Mouse (Mus musculus) hindbrain, embryonic 10.5 days (tissue): ENCODE measurements at regions not wholly inside any gene's neighbourhood (a gene's known extent, or its start where the extent isn't known, plus 50 kb on each side); places are given as distances from the start of the nearest gene placed in this dataset.

Experiments
- DNase-seq: peaks from one replicate; pipeline ENCODE4 v3.0.0-alpha.2; 2017; ENCODE audit warnings: low spot score
- H3K27ac ChIP-seq: fragments of 300-500 bp; sonication (generic); 2 replicates; pipeline ENCODE4 v1.5.1; 2016; ENCODE audit warnings: mild to moderate bottlenecking, moderate library complexity
- H3K27me3 ChIP-seq: fragments of 300-500 bp; sonication (generic); 2 replicates; pipeline ENCODE4 v1.6.1; 2016; ENCODE audit warnings: mild to moderate bottlenecking; ENCODE audit not compliant: poor library complexity, insufficient read depth, severe bottlenecking
- H3K36me3 ChIP-seq: fragments of 300-500 bp; sonication (generic); 2 replicates; pipeline ENCODE4 v1.6.1; 2016; ENCODE audit warnings: mild to moderate bottlenecking, moderate library complexity
- H3K4me1 ChIP-seq: fragments of 300-500 bp; sonication (generic); replicated peaks from 2 replicates; pipeline ENCODE4 v1.6.1; 2016; ENCODE audit warnings: mild to moderate bottlenecking
- H3K4me3 ChIP-seq: fragments of 300-500 bp; sonication (generic); 2 replicates; pipeline ENCODE4 v1.5.1; 2016; ENCODE audit warnings: mild to moderate bottlenecking, moderate library complexity
- H3K9me3 ChIP-seq: fragments of 300-500 bp; sonication (generic); 2 replicates; pipeline ENCODE4 v1.6.1; 2016; ENCODE audit warnings: mild to moderate bottlenecking, moderate library complexity
- WGBS: fragments of 180-500 bp; shearing (Covaris S2); methylation state at CpG from one replicate; pipeline ENCODE4 v1.1.7; 2016; 5-methylcytosine and 5-hydroxymethylcytosine counted together
- microRNA counts: library from miRNA; unstranded; fragments of <30 nt; microRNA quantifications from one replicate; lab custom pipeline; 2017

- Histone ChIP-seq H3K9me3 (no peaks in the 10 kb centered on the region), H3K4me3 (no peak overlapping the region), H3K4me1 (no peaks in the 10 kb centered on the region), H3K36me3 (no peaks in the 10 kb centered on the region), H3K27ac (no peak overlapping the region), H3K27me3 (no peaks in the 10 kb centered on the region)
- DNase-seq, result no peak
- 49% methylated on average over 4 of the region's 4 CpGs for WGBS
Measured at GRCm38 (mm10) chr12:110221184-110221583, 57.7 kb upstream of the Dio3 start.

- no peak overlapping the region for H3K4me3 ChIP-seq
- WGBS, result 58% methylated on average over 3 of the region's 3 CpGs
Measured at GRCm38 (mm10) chr12:110221679-110222078, 57.2 kb upstream of the Dio3 start.

GRCm38 (mm10) chr12:110224250-110224649 lies 54.6 kb upstream of the Dio3 start:
- H3K27ac ChIP-seq, result no peak overlapping the region
- 90% methylated on average over 7 of the region's 7 CpGs for WGBS
- no peak overlapping the region for H3K4me3 ChIP-seq
- no peak for DNase-seq
- no peaks in the 10 kb centered on the region for H3K4me1 ChIP-seq
- H3K27me3 ChIP-seq, result no peaks in the 10 kb centered on the region; the same call in 1 of the 2 replicates
- H3K36me3 ChIP-seq, result no peaks in the 10 kb centered on the region
- H3K9me3 ChIP-seq, result no peaks in the 10 kb centered on the region

More at GRCm38 (mm10) chr12:110221679-110222078, 57.2 kb upstream of the Dio3 start:
- no peaks in the 10 kb centered on the region for H3K36me3 ChIP-seq
- no peaks in the 10 kb centered on the region for H3K9me3 ChIP-seq
- H3K27me3 ChIP-seq, result no peaks in the 10 kb centered on the region
- no peak overlapping the region for H3K27ac ChIP-seq
- no peak for DNase-seq
- no peaks in the 10 kb centered on the region for H3K4me1 ChIP-seq

GRCm38 (mm10) chr12:110228011-110228411 lies 50.9 kb upstream of the Dio3 start:
- H3K9me3 ChIP-seq, result no peaks in the 10 kb centered on the region
- no peaks in the 10 kb centered on the region for H3K36me3 ChIP-seq
- H3K4me3 ChIP-seq, result no peak overlapping the region
- peaks cover 12% of the 10 kb centered on the region for H3K27me3 ChIP-seq
- peaks cover 24% of the 10 kb centered on the region for H3K4me1 ChIP-seq
- no peak for DNase-seq
- 85% methylated on average over 12 of the region's 12 CpGs for WGBS
- no peak overlapping the region for H3K27ac ChIP-seq

MicroRNAs encoded in the stretch of these regions (microRNA counts, 519-probe panel; counts per million panel counts)
- microRNA mmu-miR-1193 (lab: Ali Mortazavi, UCI) (1,255 counts per million, percentile 77 among the panel's probes with 10 or more counts), microRNA mmu-miR-1197 (lab: Ali Mortazavi, UCI) (1,255 counts per million, percentile 77 among the panel's probes with 10 or more counts), microRNA mmu-miR-134 (lab: Ali Mortazavi, UCI) (2,301 counts per million, percentile 79 among the panel's probes with 10 or more counts), microRNA mmu-miR-154 (lab: Ali Mortazavi, UCI) (2,824 counts per million, percentile 81 among the panel's probes with 10 or more counts), microRNA mmu-miR-299 (lab: Ali Mortazavi, UCI) (1,255 counts per million, percentile 77 among the panel's probes with 10 or more counts), microRNA mmu-miR-300 (lab: Ali Mortazavi, UCI) (4,017 counts per million, percentile 89 among the panel's probes with 10 or more counts), microRNA mmu-miR-3072 (lab: Ali Mortazavi, UCI) (1,255 counts per million, percentile 77 among the panel's probes with 10 or more counts), microRNA mmu-miR-323-3p (lab: Ali Mortazavi, UCI) (2,824 counts per million, percentile 81 among the panel's probes with 10 or more counts), microRNA mmu-miR-323-5p (lab: Ali Mortazavi, UCI) (1,255 counts per million, percentile 77 among the panel's probes with 10 or more counts), microRNA mmu-miR-329 (lab: Ali Mortazavi, UCI) (4,676 counts per million, percentile 92 among the panel's probes with 10 or more counts), microRNA mmu-miR-369-3p (lab: Ali Mortazavi, UCI) (4,571 counts per million, percentile 92 among the panel's probes with 10 or more counts), microRNA mmu-miR-369-5p (lab: Ali Mortazavi, UCI) (1,255 counts per million, percentile 77 among the panel's probes with 10 or more counts), microRNA mmu-miR-376a (lab: Ali Mortazavi, UCI) (5,010 counts per million, percentile 94 among the panel's probes with 10 or more counts), microRNA mmu-miR-376b (lab: Ali Mortazavi, UCI) (4,686 counts per million, percentile 93 among the panel's probes with 10 or more counts), microRNA mmu-miR-376c (lab: Ali Mortazavi, UCI) (3,818 counts per million, percentile 87 among the panel's probes with 10 or more counts), microRNA mmu-miR-377 (lab: Ali Mortazavi, UCI) (1,255 counts per million, percentile 77 among the panel's probes with 10 or more counts), microRNA mmu-miR-379 (lab: Ali Mortazavi, UCI) (1,255 counts per million, percentile 77 among the panel's probes with 10 or more counts), microRNA mmu-miR-380-3p (lab: Ali Mortazavi, UCI) (1,255 counts per million, percentile 77 among the panel's probes with 10 or more counts), microRNA mmu-miR-380-5p (lab: Ali Mortazavi, UCI) (1,255 counts per million, percentile 77 among the panel's probes with 10 or more counts), microRNA mmu-miR-381 (lab: Ali Mortazavi, UCI) (2,605 counts per million, percentile 79 among the panel's probes with 10 or more counts), microRNA mmu-miR-382 (lab: Ali Mortazavi, UCI) (4,561 counts per million, percentile 92 among the panel's probes with 10 or more counts), microRNA mmu-miR-409-3p (lab: Ali Mortazavi, UCI) (1,255 counts per million, percentile 77 among the panel's probes with 10 or more counts), microRNA mmu-miR-409-5p (lab: Ali Mortazavi, UCI) (1,255 counts per million, percentile 77 among the panel's probes with 10 or more counts), microRNA mmu-miR-410 (lab: Ali Mortazavi, UCI) (3,891 counts per million, percentile 88 among the panel's probes with 10 or more counts), microRNA mmu-miR-411 (lab: Ali Mortazavi, UCI) (1,255 counts per million, percentile 77 among the panel's probes with 10 or more counts), microRNA mmu-miR-412 (lab: Ali Mortazavi, UCI) (1,255 counts per million, percentile 77 among the panel's probes with 10 or more counts), microRNA mmu-miR-453 (lab: Ali Mortazavi, UCI) (1,255 counts per million, percentile 77 among the panel's probes with 10 or more counts), microRNA mmu-miR-485 (lab: Ali Mortazavi, UCI) (1,255 counts per million, percentile 77 among the panel's probes with 10 or more counts), microRNA mmu-miR-487b (lab: Ali Mortazavi, UCI) (1,255 counts per million, percentile 77 among the panel's probes with 10 or more counts), microRNA mmu-miR-494 (lab: Ali Mortazavi, UCI) (1,255 counts per million, percentile 77 among the panel's probes with 10 or more counts), microRNA mmu-miR-495 (lab: Ali Mortazavi, UCI) (3,891 counts per million, percentile 88 among the panel's probes with 10 or more counts), microRNA mmu-miR-496 (lab: Ali Mortazavi, UCI) (1,255 counts per million, percentile 77 among the panel's probes with 10 or more counts), microRNA mmu-miR-539 (lab: Ali Mortazavi, UCI) (3,839 counts per million, percentile 87 among the panel's probes with 10 or more counts), microRNA mmu-miR-541 (lab: Ali Mortazavi, UCI) (1,255 counts per million, percentile 77 among the panel's probes with 10 or more counts), microRNA mmu-miR-543 (lab: Ali Mortazavi, UCI) (1,255 counts per million, percentile 77 among the panel's probes with 10 or more counts), microRNA mmu-miR-544 (lab: Ali Mortazavi, UCI) (1,255 counts per million, percentile 77 among the panel's probes with 10 or more counts), microRNA mmu-miR-654-3p (lab: Ali Mortazavi, UCI) (1,255 counts per million, percentile 77 among the panel's probes with 10 or more counts), microRNA mmu-miR-654-5p (lab: Ali Mortazavi, UCI) (1,255 counts per million, percentile 77 among the panel's probes with 10 or more counts), microRNA mmu-miR-666-3p (lab: Ali Mortazavi, UCI) (1,255 counts per million, percentile 77 among the panel's probes with 10 or more counts), microRNA mmu-miR-666-5p (lab: Ali Mortazavi, UCI) (1,255 counts per million, percentile 77 among the panel's probes with 10 or more counts), microRNA mmu-miR-667 (lab: Ali Mortazavi, UCI) (3,128 counts per million, percentile 82 among the panel's probes with 10 or more counts), microRNA mmu-miR-668 (lab: Ali Mortazavi, UCI) (1,255 counts per million, percentile 77 among the panel's probes with 10 or more counts), microRNA mmu-miR-679 (lab: Ali Mortazavi, UCI) (1,255 counts per million, percentile 77 among the panel's probes with 10 or more counts), microRNA mmu-miR-758 (lab: Ali Mortazavi, UCI) (1,255 counts per million, percentile 77 among the panel's probes with 10 or more counts), microRNA mmu-miR-882 (lab: Ali Mortazavi, UCI) (1,255 counts per million, percentile 77 among the panel's probes with 10 or more counts)
